Mouse (Mus musculus) heart, postnatal 14 days (tissue): ENCODE measurements around the gene Tmem258. TPM values are rescaled to one million over a fixed set of nuclear protein-coding genes. Genes with fewer than 3 reads are reported as not detected.

ENCODE experiments used
- microRNA-seq, 2 experiments: library from miRNA; unstranded; fragments of <30 nt; microRNA quantifications; one replicate each; pipeline ENCODE4 v1.2.0; 2021 to 2022
- total RNA-seq, 2 experiments: library from RNA; stranded (reverse); gene quantifications; 2 replicates each; pipeline ENCODE4 v1.2.3; 2021

Tmem258 gene
- total RNA-seq, 2 experiments from 2014 or later: 149 to 153 TPM

Small RNAs within 50 kb of the gene (microRNA-seq; reads per million reads assigned to microRNA genes)
- 0.27 to 0.97 reads per million in 2 experiments for gene Mir6993

Other genes with a start within 250 kb of the Tmem258 start
- gene Fth1, start 223.4 kb upstream of the Tmem258 start, total RNA-seq: 1,000 to 10,000 TPM; 2,034 to 2,074 TPM
- under 1 TPM; 0.17 to 0.29 TPM for gene Best1, start 202.4 kb upstream of the Tmem258 start, total RNA-seq
- 1 to 10 TPM; 9.7 to 9.9 TPM for gene Rab3il1, start 202.3 kb upstream of the Tmem258 start, total RNA-seq
- 10 to 100 TPM; 33.0 to 36.3 TPM for gene Fads3, start 162.4 kb upstream of the Tmem258 start, total RNA-seq
- gene Fads2, start 102.3 kb upstream of the Tmem258 start, total RNA-seq: 1 to 10 TPM; 7.8 to 9.8 TPM
- 10 to 100 TPM; 23.4 to 23.5 TPM for gene Fads1, start 21.1 kb upstream of the Tmem258 start, total RNA-seq
- 1 to 10 TPM; 5.4 to 8.1 TPM for gene Fen1, start 155 bp downstream of the Tmem258 start, total RNA-seq
- gene Myrf, start 36.7 kb downstream of the Tmem258 start, total RNA-seq: 1 to 10 TPM; 7.6 to 7.7 TPM
- 1 to 10 TPM; 3.0 to 3.5 TPM for gene Dagla, start 100.9 kb downstream of the Tmem258 start, total RNA-seq
- 10 to 100 TPM; 35.0 to 39.4 TPM for gene Syt7, start 185.1 kb downstream of the Tmem258 start, total RNA-seq